Mouse (Mus musculus) forebrain, embryonic 10.5 days (tissue): ENCODE results near the gene Wnt16. TPM values are rescaled to one million over a fixed set of nuclear protein-coding genes. Genes with fewer than 3 reads are reported as not detected.

ENCODE experiments used
- DNase-seq: peaks from one replicate; pipeline ENCODE4 v3.0.0-alpha.2; 2017; ENCODE audit warnings: low spot score; ENCODE audit errors: extremely low spot score
- H3K27ac ChIP-seq: fragments of 300-500 bp; sonication (generic); 2 replicates; pipeline ENCODE4 v1.5.1; 2016; ENCODE audit warnings: mild to moderate bottlenecking
- H3K27me3 ChIP-seq: fragments of 300-500 bp; sonication (generic); 2 replicates; pipeline ENCODE4 v1.6.1; 2016; ENCODE audit warnings: mild to moderate bottlenecking; ENCODE audit not compliant: poor library complexity, severe bottlenecking
- H3K36me3 ChIP-seq: fragments of 300-500 bp; sonication (generic); replicated peaks from 2 replicates; pipeline ENCODE4 v1.6.1; 2016; ENCODE audit warnings: mild to moderate bottlenecking, moderate library complexity
- H3K4me1 ChIP-seq: fragments of 300-500 bp; sonication (generic); 2 replicates; pipeline ENCODE4 v1.6.1; 2016
- H3K4me3 ChIP-seq: fragments of 300-500 bp; sonication (generic); 2 replicates; pipeline ENCODE4 v1.5.1; 2016; ENCODE audit warnings: mild to moderate bottlenecking, moderate library complexity
- H3K9me3 ChIP-seq: fragments of 300-500 bp; sonication (generic); 2 replicates; pipeline ENCODE4 v1.6.1; 2016; ENCODE audit warnings: mild to moderate bottlenecking, moderate library complexity
- WGBS: fragments of 180-500 bp; shearing (Covaris S2); methylation state at CpG from one replicate; pipeline ENCODE4 v1.1.7; 2016; 5-methylcytosine and 5-hydroxymethylcytosine counted together
- polyA plus RNA-seq: library from polyadenylated mRNA; unstranded; fragments of >200 nt; fragmentation: Nextera tagmentation; extraction: Ambion mirVana; gene quantifications from 2 replicates; pipeline ENCODE4 v1.2.1, GENCODE M21; 2016

Gene Wnt16
- polyA plus RNA-seq, 1 experiment from 2014 or later: 0.82 TPM

DNA sequence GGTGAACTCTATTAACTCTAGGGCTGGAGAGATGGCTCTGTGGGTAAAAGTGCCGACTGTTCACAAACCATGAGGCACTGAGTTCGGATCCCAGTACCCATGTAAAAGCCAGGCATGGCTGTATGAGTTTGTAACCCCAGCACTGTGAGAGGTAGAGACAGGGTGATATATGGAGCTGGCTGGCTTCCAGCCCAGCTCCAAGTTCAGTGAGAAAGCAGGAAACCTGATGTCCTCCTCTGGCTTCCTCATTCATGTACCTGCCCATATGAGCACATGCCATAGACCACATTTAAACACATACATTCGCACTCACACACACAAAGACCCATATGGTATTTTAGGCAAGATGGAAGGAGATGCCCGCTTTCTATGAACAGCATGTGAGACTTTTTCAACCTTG is 5.6 kb upstream of the Wnt16 start:
- Histone ChIP-seq H3K27me3 (peaks cover 17% of the 10 kb centered on the region), H3K36me3 (no peaks in the 10 kb centered on the region), H3K4me1 (peaks cover 6% of the 10 kb centered on the region; the same call in 1 of the 2 replicates), H3K4me3 (no peak overlapping the region), H3K27ac (no peak overlapping the region), H3K9me3 (no peaks in the 10 kb centered on the region)
- no peak for DNase-seq
- 91% methylated on average over 4 of the region's 4 CpGs for WGBS

DNA sequence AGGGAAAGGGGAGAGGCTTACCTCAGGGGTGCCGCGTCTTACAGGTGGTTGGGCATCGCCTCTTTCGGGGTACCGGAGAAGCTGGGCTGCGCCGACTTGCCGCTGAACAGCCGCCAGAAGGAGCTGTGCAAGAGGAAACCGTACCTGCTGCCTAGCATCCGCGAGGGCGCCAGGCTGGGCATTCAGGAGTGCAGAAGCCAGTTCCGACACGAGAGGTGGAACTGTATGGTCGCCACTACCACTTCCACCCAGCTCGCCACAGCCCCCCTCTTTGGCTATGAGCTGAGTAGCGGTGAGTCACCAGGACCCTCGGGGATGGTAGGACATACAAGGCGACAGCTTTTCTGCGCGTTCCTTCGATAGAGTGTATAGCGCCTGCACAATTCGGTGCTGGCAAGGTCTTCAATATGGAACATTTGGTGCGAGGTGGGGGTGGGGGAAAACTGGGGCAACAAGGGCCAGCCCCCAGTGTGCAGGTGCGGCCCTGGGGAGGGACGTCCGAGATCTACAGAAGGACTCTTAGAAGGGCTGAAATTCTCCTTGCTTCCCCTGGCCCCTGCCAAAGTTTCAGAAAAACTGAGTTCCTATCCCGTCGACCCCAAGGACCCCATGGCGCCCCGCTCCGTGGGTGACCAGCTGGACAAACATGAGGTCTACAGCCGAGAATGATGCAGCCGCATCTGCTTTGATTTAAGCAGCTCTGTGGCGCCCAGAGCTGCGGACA is 872 bp downstream of the Wnt16 start:
- Histone ChIP-seq H3K36me3 (no peaks in the 10 kb centered on the region), H3K27ac (no peak overlapping the region; the same call in 1 of the 2 replicates), H3K27me3 (peaks cover 68% of the 10 kb centered on the region), H3K4me1 (peaks cover 25% of the 10 kb centered on the region), H3K9me3 (no peaks in the 10 kb centered on the region), H3K4me3 (peak overlapping the region; percentile 57)
- WGBS: under 1% methylated on average over 38 of the region's 38 CpGs
- DNase-seq: peak; percentile 56

DNA sequence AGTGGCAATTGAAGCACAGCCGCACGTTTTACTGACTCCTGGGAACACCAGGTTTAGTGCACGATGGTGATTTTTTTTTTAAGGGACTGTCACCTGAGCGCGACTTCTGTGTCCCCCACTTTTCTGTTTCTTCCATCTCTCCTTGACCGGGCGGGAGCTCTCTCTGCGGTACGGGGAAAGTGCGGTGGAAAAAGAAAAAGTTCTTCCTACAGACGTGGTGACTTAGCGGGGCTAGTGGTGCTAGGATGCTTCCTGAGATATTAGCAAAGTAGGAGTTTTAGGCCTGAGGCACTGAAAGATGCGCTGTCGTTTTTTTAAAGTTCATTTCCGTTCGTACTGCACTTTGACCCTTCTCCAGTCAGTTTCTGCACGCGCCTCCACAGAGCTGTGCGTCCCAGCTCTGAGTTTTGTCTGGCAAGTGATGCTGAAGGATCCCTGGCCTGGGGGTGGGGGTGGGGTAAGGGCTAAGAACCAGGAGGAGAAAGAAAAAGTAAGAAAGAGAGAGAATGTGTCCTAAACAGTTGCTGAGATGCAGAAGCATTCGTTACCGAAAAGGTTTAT is 1.5 kb downstream of the Wnt16 start:
- H3K9me3 ChIP-seq: no peaks in the 10 kb centered on the region
- DNase-seq: no peak
- no peak overlapping the region for H3K27ac ChIP-seq
- no peaks in the 10 kb centered on the region for H3K36me3 ChIP-seq
- H3K4me1 ChIP-seq: peaks cover 28% of the 10 kb centered on the region
- WGBS: 1% methylated on average over 21 of the region's 21 CpGs
- peaks cover 68% of the 10 kb centered on the region for H3K27me3 ChIP-seq
- peak overlapping the region; percentile 57 for H3K4me3 ChIP-seq

DNA sequence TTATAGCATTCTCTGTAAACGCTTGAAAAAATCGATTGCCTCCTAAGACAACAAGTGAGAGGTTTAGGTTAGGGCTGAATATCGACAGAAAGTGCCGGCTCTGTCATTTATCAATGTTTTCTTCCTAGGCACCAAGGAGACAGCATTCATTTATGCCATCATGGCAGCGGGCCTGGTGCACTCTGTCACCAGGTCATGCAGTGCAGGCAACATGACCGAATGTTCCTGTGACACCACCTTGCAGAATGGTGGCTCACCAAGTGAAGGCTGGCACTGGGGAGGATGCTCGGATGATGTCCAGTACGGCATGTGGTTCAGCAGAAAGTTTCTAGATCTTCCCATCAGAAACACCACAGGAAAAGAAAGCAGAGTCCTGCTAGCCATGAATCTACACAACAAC is 2.8 kb downstream of the Wnt16 start:
- Histone ChIP-seq H3K36me3 (no peaks in the 10 kb centered on the region), H3K9me3 (no peaks in the 10 kb centered on the region), H3K27me3 (peaks cover 71% of the 10 kb centered on the region), H3K27ac (no peak overlapping the region), H3K4me3 (no peak overlapping the region), H3K4me1 (peaks cover 28% of the 10 kb centered on the region)
- DNase-seq: no peak
- 80% methylated on average over 8 of the region's 8 CpGs for WGBS

DNA sequence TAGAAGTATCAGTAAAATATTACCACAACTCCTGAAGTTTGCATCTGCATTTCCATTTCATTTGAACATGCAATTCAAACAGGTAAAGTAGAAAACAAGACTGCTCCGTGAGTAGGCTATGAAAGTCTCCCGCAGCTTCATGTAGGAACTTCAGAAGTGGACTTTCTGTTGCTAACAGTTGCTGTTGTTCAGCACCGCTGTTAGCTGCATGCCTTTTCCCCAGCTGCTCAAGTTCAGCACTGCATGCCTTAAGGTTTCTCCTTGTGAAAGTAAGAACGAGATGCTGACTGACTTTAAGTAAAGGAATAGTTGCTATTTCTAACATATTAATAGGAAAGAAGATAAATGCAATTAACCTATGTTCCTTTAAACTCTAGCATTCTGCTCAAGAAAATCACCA is 4.0 kb downstream of the Wnt16 start:
- no peak overlapping the region for H3K4me3 ChIP-seq
- no peak overlapping the region for H3K27ac ChIP-seq
- H3K9me3 ChIP-seq: no peaks in the 10 kb centered on the region
- WGBS: 51% methylated on average over 4 of the region's 4 CpGs
- H3K36me3 ChIP-seq: no peaks in the 10 kb centered on the region
- DNase-seq: no peak
- peaks cover 58% of the 10 kb centered on the region for H3K27me3 ChIP-seq
- peaks cover 28% of the 10 kb centered on the region for H3K4me1 ChIP-seq

DNA sequence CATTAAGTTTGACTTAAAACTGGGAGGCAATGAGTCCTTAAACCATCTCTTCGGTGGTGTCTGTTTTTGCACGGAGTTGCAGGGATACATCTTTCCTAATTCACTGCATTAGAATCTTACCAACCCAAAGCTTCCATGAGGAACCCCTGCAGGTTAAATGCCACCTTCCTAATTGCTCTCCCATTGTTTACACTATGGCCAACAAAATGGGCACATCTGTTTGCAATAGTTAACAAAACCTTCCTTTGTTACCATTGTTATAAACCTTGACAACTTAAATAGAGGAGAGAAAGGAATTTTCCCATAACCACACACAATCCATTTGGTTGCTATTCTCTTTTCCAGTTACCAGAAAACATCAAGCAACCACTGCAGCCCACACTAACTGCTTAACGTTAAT is 5.9 kb downstream of the Wnt16 start:
- 23% methylated on average over 3 of the region's 3 CpGs for WGBS
- Histone ChIP-seq H3K36me3 (no peaks in the 10 kb centered on the region), H3K27ac (no peak overlapping the region), H3K4me1 (peaks cover 13% of the 10 kb centered on the region), H3K4me3 (no peak overlapping the region), H3K27me3 (peaks cover 46% of the 10 kb centered on the region), H3K9me3 (no peaks in the 10 kb centered on the region)
- no peak for DNase-seq

DNA sequence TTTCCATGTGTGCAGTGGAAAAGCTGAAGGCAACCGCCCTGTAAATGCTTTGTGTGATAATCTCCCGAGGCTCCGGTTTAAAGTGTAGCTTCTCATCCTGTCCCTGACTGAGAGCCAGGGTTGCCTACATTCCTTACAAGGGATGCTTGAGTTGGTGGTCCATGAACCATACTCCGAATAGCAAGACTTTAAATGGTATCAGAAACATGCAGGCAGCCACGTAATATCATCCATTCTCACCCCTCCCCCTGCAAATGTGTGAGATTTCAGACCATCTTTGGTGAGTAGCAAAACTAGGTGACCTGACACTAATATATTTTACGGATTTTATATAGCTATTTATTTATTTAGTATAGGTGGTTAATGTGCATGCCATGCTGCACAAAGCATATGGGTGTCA is 9.0 kb downstream of the Wnt16 start:
- Histone ChIP-seq H3K27ac (no peak overlapping the region), H3K9me3 (no peaks in the 10 kb centered on the region), H3K4me1 (0 out of 2 replicates have a peak, but pooled peaks cover 4% of the 10 kb centered on the region), H3K27me3 (peaks cover 15% of the 10 kb centered on the region), H3K4me3 (no peak overlapping the region), H3K36me3 (no peaks in the 10 kb centered on the region)
- 85% methylated on average over 6 of the region's 6 CpGs for WGBS
- no peak for DNase-seq

DNA sequence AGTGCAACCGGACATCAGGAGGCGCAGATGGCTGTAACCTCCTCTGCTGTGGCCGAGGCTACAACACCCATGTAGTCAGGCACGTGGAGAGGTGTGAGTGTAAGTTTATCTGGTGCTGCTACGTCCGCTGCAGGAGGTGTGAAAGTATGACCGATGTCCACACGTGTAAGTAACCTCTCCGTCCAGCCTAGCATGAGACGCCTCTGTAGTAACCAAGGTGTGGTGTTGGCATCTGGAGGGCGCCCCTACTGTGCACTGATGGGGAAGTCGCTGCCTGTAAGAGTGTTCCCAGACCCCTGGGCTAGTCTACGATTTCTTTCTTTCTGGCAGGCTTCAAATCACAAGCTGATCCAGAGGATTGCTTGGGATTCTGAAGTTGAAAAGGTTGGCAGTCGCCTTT is 10.0 kb downstream of the Wnt16 start:
- Histone ChIP-seq H3K36me3 (no peaks in the 10 kb centered on the region), H3K4me3 (no peak overlapping the region), H3K4me1 (0 out of 2 replicates have a peak, but pooled peaks cover 4% of the 10 kb centered on the region), H3K9me3 (no peaks in the 10 kb centered on the region), H3K27me3 (0 out of 2 replicates have a peak, but pooled peaks cover 9% of the 10 kb centered on the region), H3K27ac (no peak overlapping the region)
- DNase-seq: no peak
- WGBS: 63% methylated on average over 14 of the region's 14 CpGs

DNA sequence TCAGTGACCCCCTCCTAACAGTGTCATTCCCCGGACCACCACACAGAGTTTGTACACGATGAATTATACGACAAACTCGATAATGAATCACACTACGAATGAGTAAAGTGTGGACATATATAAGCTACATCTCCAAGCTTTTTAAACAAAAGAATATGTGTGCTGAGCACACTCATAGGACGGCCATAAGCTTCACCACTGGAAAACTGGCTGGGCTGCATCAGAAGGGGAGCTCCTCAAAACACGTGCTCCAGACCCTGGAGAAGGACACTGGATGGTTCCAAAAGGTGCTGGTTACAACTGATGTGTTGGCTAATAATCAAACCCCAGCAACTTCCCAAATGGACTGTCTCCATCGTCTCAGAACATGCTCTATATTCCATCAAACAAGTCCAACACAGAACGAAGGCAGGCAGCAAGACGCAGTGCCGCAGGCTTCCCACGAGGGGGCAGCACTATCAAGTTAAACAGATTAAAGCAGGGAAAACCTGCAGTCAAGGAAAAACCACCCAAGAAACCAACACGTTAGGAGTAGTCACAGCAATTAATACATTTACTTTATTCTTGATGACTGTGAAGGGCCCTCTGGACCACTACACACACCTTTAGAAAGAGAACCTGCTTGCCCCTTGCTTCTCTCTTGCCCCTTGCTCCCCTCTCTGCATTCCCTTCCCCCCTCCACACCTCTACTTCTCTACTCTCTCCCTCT is 37.5 kb downstream of the Wnt16 start:
- no peaks in the 10 kb centered on the region for H3K4me1 ChIP-seq
- H3K4me3 ChIP-seq: no peak overlapping the region
- 62% methylated on average over 13 of the region's 13 CpGs for WGBS
- DNase-seq: peak; percentile 63
- peaks cover 38% of the 10 kb centered on the region for H3K36me3 ChIP-seq
- H3K27ac ChIP-seq: no peak overlapping the region
- no peaks in the 10 kb centered on the region for H3K9me3 ChIP-seq
- H3K27me3 ChIP-seq: no peaks in the 10 kb centered on the region

DNA sequence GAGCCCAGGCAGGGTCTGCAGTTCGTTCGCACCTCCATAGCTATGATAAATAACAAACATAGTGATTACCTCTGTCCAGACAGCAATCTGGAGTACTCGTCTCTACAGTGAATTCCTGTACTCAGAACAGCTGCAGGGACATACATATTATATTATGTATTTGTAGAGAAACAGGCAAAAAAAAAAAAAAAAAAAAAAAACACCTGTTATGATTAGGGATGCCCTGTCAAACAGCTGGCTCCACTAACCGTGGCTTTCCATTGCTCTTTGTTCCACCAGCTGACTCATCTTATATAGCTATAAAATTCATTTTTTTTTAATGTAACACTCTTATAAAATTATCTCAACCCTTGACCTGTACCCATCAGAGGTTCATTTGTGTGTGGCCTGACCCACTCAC is 38.3 kb downstream of the Wnt16 start:
- DNase-seq: no peak
- Histone ChIP-seq H3K9me3 (no peaks in the 10 kb centered on the region), H3K27me3 (no peaks in the 10 kb centered on the region), H3K4me1 (no peaks in the 10 kb centered on the region), H3K36me3 (peaks cover 31% of the 10 kb centered on the region), H3K27ac (no peak overlapping the region), H3K4me3 (no peak overlapping the region)
- WGBS: 90% methylated on average over 4 of the region's 4 CpGs

DNA sequence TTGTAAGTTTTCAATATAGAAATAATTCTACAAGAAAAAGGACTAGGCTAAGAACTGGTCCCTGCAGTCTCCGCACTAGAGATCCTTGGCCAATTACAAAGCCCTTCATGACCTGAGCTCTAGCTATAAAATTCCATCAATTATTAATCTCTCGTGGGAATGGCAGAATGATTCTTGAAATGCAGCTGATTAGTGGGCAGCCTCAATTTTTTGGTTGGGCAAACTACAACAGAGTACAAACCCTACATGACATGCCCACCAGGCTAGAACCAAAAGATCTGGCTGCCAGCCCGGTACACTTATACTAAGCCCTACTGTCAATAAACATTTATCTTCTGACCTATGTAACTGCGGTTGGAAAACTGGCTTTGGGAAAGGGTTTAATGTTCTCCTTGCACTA is 39.1 kb downstream of the Wnt16 start:
- H3K4me3 ChIP-seq: no peak overlapping the region
- H3K9me3 ChIP-seq: no peaks in the 10 kb centered on the region
- no peak for DNase-seq
- 93% methylated on average over 4 of the region's 4 CpGs for WGBS
- peaks cover 26% of the 10 kb centered on the region for H3K36me3 ChIP-seq
- no peaks in the 10 kb centered on the region for H3K4me1 ChIP-seq
- H3K27ac ChIP-seq: no peak overlapping the region
- H3K27me3 ChIP-seq: no peaks in the 10 kb centered on the region

DNA sequence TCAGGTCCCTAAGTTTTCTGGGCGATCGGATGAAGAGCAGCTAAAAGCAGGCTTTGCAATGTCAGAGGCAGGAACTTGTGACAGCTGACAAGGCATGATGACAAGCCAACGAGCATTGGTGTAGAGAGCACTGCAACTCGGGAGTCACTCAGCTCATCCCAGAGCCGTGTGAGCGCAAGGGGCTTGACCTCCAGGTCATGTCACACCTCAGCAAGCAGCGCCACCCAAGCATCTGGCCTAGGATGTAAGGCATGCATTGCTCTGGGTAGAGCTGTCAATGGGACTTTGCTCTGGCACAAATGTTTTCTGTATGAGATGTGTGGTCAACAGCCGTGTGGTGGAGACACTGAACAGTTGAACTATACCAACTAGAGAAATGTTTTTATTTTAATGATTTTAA is 39.9 kb downstream of the Wnt16 start:
- H3K27ac ChIP-seq: no peak overlapping the region
- H3K27me3 ChIP-seq: no peaks in the 10 kb centered on the region
- H3K4me1 ChIP-seq: no peaks in the 10 kb centered on the region
- no peaks in the 10 kb centered on the region for H3K9me3 ChIP-seq
- DNase-seq: no peak
- 85% methylated on average over 8 of the region's 8 CpGs for WGBS
- no peak overlapping the region for H3K4me3 ChIP-seq
- H3K36me3 ChIP-seq: peaks cover 26% of the 10 kb centered on the region
